Mouse (Mus musculus) stomach, embryonic 16.5 days (tissue): ENCODE results near the gene Pisd. TPM values are rescaled to one million over a fixed set of nuclear protein-coding genes. Genes with fewer than 3 reads are reported as not detected.
"Not testable (repeated sequence)": the region's sequence is repeated elsewhere in the genome, so short reads cannot be mapped to it uniquely, and the experiment has no call there.

Experiments
- ATAC-seq: fragments of 200-750 bp; cut with Nextera tagmentation; 2 replicates; pipeline ENCODE4 v1.8.0; 2017; ENCODE audit warnings: moderate number of reproducible peaks, moderate TSS enrichment; ENCODE audit not compliant: insufficient read depth, low FRiP score
- H3K27ac ChIP-seq: fragments of 300-500 bp; sonication (generic); 2 replicates; pipeline ENCODE4 v1.5.1; 2014; ENCODE audit warnings: low read length
- H3K27me3 ChIP-seq: fragments of 300-500 bp; sonication (generic); 2 replicates; pipeline ENCODE4 v1.6.1; 2014; ENCODE audit warnings: low read length, control low read depth, mixed read lengths; ENCODE audit not compliant: control insufficient read depth, insufficient read depth
- H3K36me3 ChIP-seq: fragments of 300-500 bp; sonication (generic); 2 replicates; pipeline ENCODE4 v1.6.1; 2014; ENCODE audit warnings: low read length; ENCODE audit not compliant: control insufficient read depth, insufficient read depth
- H3K4me1 ChIP-seq: fragments of 300-500 bp; sonication (generic); 2 replicates; pipeline ENCODE4 v1.6.1; 2014; ENCODE audit warnings: low read length, control low read depth, mixed read lengths; ENCODE audit not compliant: control insufficient read depth, insufficient read depth
- H3K4me2 ChIP-seq: fragments of 300-500 bp; sonication (generic); 2 replicates; pipeline ENCODE4 v1.6.1; 2014; ENCODE audit warnings: low read depth, low read length, mixed read lengths
- H3K4me3 ChIP-seq: fragments of 300-500 bp; sonication (generic); replicated peaks from 2 replicates; pipeline ENCODE4 v1.5.1; 2014; ENCODE audit warnings: mild to moderate bottlenecking, low read length
- H3K9ac ChIP-seq: fragments of 300-500 bp; sonication (generic); 2 replicates; pipeline ENCODE4 v1.6.1; 2014; ENCODE audit warnings: low read length
- H3K9me3 ChIP-seq: fragments of 300-500 bp; sonication (generic); replicated peaks from 2 replicates; pipeline ENCODE4 v1.6.1; 2016; ENCODE audit warnings: low read length, control low read depth; ENCODE audit not compliant: control insufficient read depth
- WGBS: fragments of 180-500 bp; shearing (Covaris S2); extraction: QIAGEN DNeasy Blood & Tissue Kit; methylation state at CpG from one replicate; pipeline ENCODE4 v1.1.7; 2014; 5-methylcytosine and 5-hydroxymethylcytosine counted together
- polyA plus RNA-seq: library from polyadenylated mRNA; unstranded; fragments of >200 nt; fragmentation: Nextera tagmentation; extraction: Ambion mirVana; gene quantifications from 2 replicates; pipeline ENCODE4 v1.2.1, GENCODE M21; 2015

Gene Pisd
- polyA plus RNA-seq, 1 experiment from 2014 or later = 79.7 TPM

- H3K4me3 ChIP-seq, H3K36me3 ChIP-seq, H3K9ac ChIP-seq, H3K4me1 ChIP-seq, H3K27ac ChIP-seq, H3K9me3 ChIP-seq, H3K27me3 ChIP-seq, H3K4me2 ChIP-seq: not testable (repeated sequence)
- WGBS = 84% methylated on average over 3 of the region's 3 CpGs
- ATAC-seq = peak; percentile 61
These were observed 48.7 kb downstream of the Pisd start for GRCm38 (mm10) chr5:32736770-32737169.

DNA sequence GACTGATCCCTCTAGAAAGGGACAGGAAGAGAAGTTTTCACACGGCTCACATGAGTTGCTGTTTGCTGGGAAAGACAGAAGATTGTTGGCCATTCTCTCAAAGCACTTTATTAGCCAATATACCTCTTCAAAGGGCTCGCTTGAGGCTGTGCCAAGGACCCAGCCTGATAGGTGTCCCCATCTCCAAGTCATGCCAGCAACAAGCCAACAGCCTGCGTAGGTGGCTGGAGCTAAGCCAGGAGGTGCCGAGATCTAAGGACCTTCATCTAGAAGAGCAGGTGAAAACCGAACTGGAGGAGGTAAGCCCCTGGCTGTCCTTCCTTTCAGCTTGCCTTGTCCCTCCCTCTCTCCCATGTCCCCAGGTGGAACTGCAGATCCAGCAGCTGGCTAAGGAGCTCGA is 49.7 kb downstream of the Pisd start:
- Histone ChIP-seq H3K4me2 (no peak overlapping the region), H3K27ac (no peak overlapping the region), H3K4me1 (0 out of 2 replicates have a peak, but pooled peaks cover 4% of the 10 kb centered on the region), H3K9me3 (no peaks in the 10 kb centered on the region), H3K4me3 (no peak overlapping the region), H3K27me3 (no peaks in the 10 kb centered on the region), H3K9ac (no peak overlapping the region), H3K36me3 (no peaks in the 10 kb centered on the region)
- no peak for ATAC-seq
- 93% methylated on average over 6 of the region's 6 CpGs for WGBS

DNA sequence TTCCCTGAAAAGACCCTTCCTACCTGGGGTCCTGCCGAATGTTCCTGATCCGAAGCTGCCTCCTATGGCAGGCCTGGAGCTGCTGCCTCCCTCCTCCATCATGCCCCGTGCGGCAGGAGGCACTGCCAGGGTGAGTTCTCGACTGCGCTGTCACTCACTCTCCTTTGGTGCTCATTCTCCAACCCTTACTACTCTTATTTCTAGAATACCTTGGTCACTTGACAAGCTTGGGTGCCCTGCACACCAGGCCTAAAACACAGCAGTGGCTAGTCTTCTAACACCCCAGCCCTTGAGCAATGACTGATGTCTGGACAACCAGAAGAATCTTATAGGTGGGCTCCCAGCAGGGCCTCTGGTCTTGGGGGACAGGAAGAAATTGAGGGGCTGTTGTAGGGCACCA is 51.6 kb downstream of the Pisd start:
- H3K9me3 ChIP-seq, H3K4me2 ChIP-seq, H3K36me3 ChIP-seq, H3K27me3 ChIP-seq, H3K4me1 ChIP-seq, H3K4me3 ChIP-seq, H3K27ac ChIP-seq, H3K9ac ChIP-seq: not testable (repeated sequence)
- WGBS = 92% methylated on average over 6 of the region's 6 CpGs
- 0 out of 2 replicates have a peak, but pooled peaks have one; percentile 14 for ATAC-seq

- no peaks in the 10 kb centered on the region for H3K27me3 ChIP-seq
These were observed 56.6 kb downstream of the Pisd start for GRCm38 (mm10) chr5:32728851-32729250.

DNA sequence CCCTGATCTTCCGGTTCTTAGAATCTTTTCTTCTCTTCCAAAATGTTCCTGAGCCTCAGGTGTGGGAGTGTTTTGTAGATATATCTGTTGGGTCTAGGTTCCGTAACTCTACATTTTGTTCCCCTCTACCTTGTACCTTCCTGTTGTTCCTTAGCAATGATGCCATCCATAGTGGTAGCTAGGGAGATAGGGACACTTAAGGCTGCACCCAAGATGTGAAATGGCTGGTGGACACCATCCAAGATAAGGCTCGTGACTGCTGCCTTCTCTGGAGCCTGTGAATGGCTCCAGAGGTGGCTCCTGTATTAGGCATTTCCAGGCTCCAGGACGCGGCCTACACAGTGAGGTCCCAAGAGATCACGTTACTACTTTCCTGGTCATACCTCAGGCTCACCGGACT is 57.1 kb downstream of the Pisd start:
- H3K4me3 ChIP-seq = no peak overlapping the region

More at GRCm38 (mm10) chr5:32728851-32729250, 56.6 kb downstream of the Pisd start:
- Histone ChIP-seq H3K9me3 (no peaks in the 10 kb centered on the region), H3K36me3 (no peaks in the 10 kb centered on the region), H3K4me1 (no peaks in the 10 kb centered on the region), H3K27ac (no peak overlapping the region), H3K9ac (no peak overlapping the region), H3K4me3 (no peak overlapping the region), H3K4me2 (no peak overlapping the region)
- peak; percentile 19; the same call in 1 of the 2 replicates for ATAC-seq
- WGBS = 71% methylated on average over 8 of the region's 8 CpGs

GRCm38 (mm10) chr5:32725397-32725796 is 60.0 kb downstream of the Pisd start:
- 68% methylated on average over 3 of the region's 3 CpGs for WGBS

More for the DNA sequence above, 57.1 kb downstream of the Pisd start:
- Histone ChIP-seq H3K9ac (no peak overlapping the region), H3K4me2 (no peak overlapping the region), H3K27ac (no peak overlapping the region), H3K9me3 (no peaks in the 10 kb centered on the region), H3K27me3 (no peaks in the 10 kb centered on the region), H3K36me3 (no peaks in the 10 kb centered on the region), H3K4me1 (no peaks in the 10 kb centered on the region)
- 75% methylated on average over 7 of the region's 7 CpGs for WGBS
- no peak for ATAC-seq

GRCm38 (mm10) chr5:32723981-32724380 is 61.5 kb downstream of the Pisd start:
- Histone ChIP-seq H3K4me1 (no peaks in the 10 kb centered on the region), H3K9me3 (no peaks in the 10 kb centered on the region), H3K27me3 (no peaks in the 10 kb centered on the region), H3K4me3 (no peak overlapping the region), H3K9ac (no peak overlapping the region), H3K36me3 (no peaks in the 10 kb centered on the region), H3K27ac (no peak overlapping the region), H3K4me2 (no peak overlapping the region)
- no peak for ATAC-seq
- WGBS = 71% methylated on average over 7 of the region's 7 CpGs

More at GRCm38 (mm10) chr5:32725397-32725796, 60.0 kb downstream of the Pisd start:
- not testable (repeated sequence) for H3K27ac ChIP-seq, H3K4me2 ChIP-seq, H3K27me3 ChIP-seq, H3K4me1 ChIP-seq, H3K9ac ChIP-seq, H3K4me3 ChIP-seq, H3K36me3 ChIP-seq, H3K9me3 ChIP-seq
- ATAC-seq = peak; percentile 65; the same call in 1 of the 2 replicates

DNA sequence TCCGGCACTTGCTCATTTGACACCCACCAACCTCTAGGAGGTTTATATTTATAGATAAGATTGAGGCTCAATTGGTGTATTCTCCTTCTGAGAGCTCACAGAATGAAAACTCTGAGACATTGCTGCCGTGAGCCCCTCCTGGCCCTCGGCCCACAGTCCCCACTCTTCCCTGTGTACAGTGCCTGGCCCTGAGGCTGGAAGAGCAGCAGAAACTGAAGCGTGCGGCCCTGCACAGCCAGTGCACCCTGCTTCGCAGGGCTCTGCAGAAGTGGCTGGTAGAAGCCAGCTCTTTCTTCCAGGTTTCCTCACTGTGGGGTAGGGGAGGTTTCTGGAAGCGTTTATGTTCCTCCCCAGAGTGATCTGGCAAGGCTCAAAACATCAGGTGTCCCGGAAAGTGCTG is 62.7 kb downstream of the Pisd start:
- H3K9me3 ChIP-seq, H3K27ac ChIP-seq, H3K36me3 ChIP-seq, H3K4me2 ChIP-seq, H3K9ac ChIP-seq, H3K4me1 ChIP-seq, H3K4me3 ChIP-seq, ATAC-seq, H3K27me3 ChIP-seq: not testable (repeated sequence)
- WGBS = 75% methylated on average over 8 of the region's 8 CpGs

DNA sequence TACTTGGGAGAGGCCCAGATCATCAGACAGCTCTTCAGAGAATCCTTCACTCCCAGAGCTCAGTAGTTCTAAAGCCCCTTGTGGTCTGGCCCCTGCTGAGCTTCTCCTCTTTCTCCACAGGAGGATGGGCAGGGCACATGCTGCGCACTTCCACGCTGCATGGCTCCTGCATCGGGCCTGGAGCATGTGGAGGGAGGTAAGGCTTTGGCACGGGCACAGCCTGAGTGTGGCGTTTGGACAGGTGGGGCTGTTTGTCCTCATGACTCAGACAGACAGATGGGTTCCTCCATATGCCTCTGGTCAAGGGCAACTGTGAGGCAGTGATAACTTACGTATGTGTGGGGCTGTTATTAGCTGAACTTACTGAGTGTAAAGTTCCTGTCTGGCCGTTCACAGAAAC is 63.2 kb downstream of the Pisd start:
- Histone ChIP-seq H3K9ac (no peak overlapping the region), H3K36me3 (no peaks in the 10 kb centered on the region), H3K4me1 (no peaks in the 10 kb centered on the region), H3K9me3 (no peaks in the 10 kb centered on the region), H3K27ac (no peak overlapping the region), H3K4me2 (no peak overlapping the region), H3K4me3 (no peak overlapping the region), H3K27me3 (no peaks in the 10 kb centered on the region)
- 48% methylated on average over 7 of the region's 7 CpGs for WGBS
- ATAC-seq = no peak

DNA sequence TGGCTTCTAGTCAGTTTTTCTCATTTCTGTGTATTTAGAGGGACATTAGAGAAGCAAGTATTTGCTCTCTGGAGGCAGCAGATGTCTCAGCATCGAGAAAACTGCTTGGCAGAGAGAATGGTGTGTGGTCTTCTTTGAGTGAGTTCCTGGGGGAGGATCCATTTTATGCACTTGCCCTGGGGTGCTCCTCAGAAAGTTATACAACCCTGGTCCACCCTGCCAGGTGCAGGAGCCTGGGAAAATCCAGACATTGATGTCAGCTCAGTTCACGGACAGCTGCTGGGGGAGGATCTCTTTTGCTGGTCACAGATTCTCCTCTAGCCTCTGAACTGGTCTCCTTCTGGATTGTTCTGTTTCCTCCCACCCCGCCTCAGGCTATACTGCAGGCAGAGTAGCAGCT is 64.1 kb downstream of the Pisd start:
- H3K27ac ChIP-seq = no peak overlapping the region
- no peaks in the 10 kb centered on the region for H3K4me1 ChIP-seq
- H3K9me3 ChIP-seq = no peaks in the 10 kb centered on the region
- H3K36me3 ChIP-seq = no peaks in the 10 kb centered on the region
- H3K9ac ChIP-seq = peak overlapping the region; percentile 43; the same call in 1 of the 2 replicates
- no peaks in the 10 kb centered on the region for H3K27me3 ChIP-seq
- no peak for ATAC-seq
- WGBS = 59% methylated on average over 3 of the region's 3 CpGs
- no peak overlapping the region for H3K4me2 ChIP-seq
- H3K4me3 ChIP-seq = no peak overlapping the region
